11 mouse cellular contexts compared by ENCODE assay signal in genomic region chr13:45083696-45084095, GRCm38 (mm10). TPM values are rescaled to one million over a fixed set of nuclear protein-coding genes. Genes with fewer than 3 reads are reported as not detected.
DNase-seq lines count a peak whose midpoint lies in the region; TF ChIP-seq lines count a peak whose summit lies in the region.
"Had no signal": no experiment of that assay in that cellular context is flagged by ENCODE, and none has a peak within 500 bp of the region (broad histone marks: within the 10 kb centered on the region; RNA-seq: fewer than 3 reads in every experiment).

No protein-coding gene starts in this region.

- peak; percentile 22 for DNase-seq in ovary, postnatal 14 days (ENCODE audit: low spot score)
- DNase-seq in ovary, postnatal 36 days (ENCODE audit: low spot score), result no peak
- peak; percentile 84 for DNase-seq in embryo, embryonic 10 days (ENCODE audit: low spot score)
- peak; percentile 88 for DNase-seq in kidney, adult 2 months
- peak; percentile 70 for DNase-seq in yolk sac, embryonic 10.5 days (ENCODE audit: low spot score)
- no peak for DNase-seq in urinary bladder, postnatal 10 days (ENCODE audit: low spot score)
- no peak for DNase-seq in gastrocnemius, adult 2 months

- no peak for TF ChIP-seq CTCF in kidney, adult 2 months (conservative IDR thresholded peaks at IDR 0.05; ENCODE audit: insufficient read depth, insufficient read length, low read depth, low read length)
- TF ChIP-seq CTCF in gastrocnemius, adult 2 months (IDR thresholded peaks at IDR 0.05), result no peak

- no peak for TF ChIP-seq POLR2A in kidney, adult 2 months (IDR thresholded peaks at IDR 0.05; ENCODE audit: low read depth, low read length)

- no peaks in the 10 kb centered on the region for H3K36me3 ChIP-seq in kidney, adult 2 months (ENCODE audit: control insufficient read depth, insufficient read depth, low read length)
- H3K36me3 ChIP-seq: limb, embryonic 12.5 days had no signal

- H3K27me3 ChIP-seq in kidney, adult 2 months (replicated peaks; ENCODE audit: control insufficient read depth, insufficient read depth, low read length), result no peaks in the 10 kb centered on the region

- H3K4me3 ChIP-seq in kidney, adult 2 months (ENCODE audit: insufficient read depth, low read depth, low read length), result no peak overlapping the region
- H3K4me3 ChIP-seq in gastrocnemius, adult 2 months, result no peak overlapping the region
- H3K4me3 ChIP-seq: heart, adult 2 months; limb, embryonic 12.5 days; myocyte had no signal

- 31% methylated on average over 5 of the region's 5 CpGs for WGBS in kidney, adult 2 months

- intact Hi-C loops in gastrocnemius, adult 2 months (cut with DNase I), result no loop called here

- no peak overlapping the region for H3K27ac ChIP-seq in kidney, adult 2 months (ENCODE audit: insufficient read depth, low read depth, low read length)
- H3K27ac ChIP-seq in gastrocnemius, adult 2 months, result no peak overlapping the region
- H3K27ac ChIP-seq: heart, adult 2 months; limb, embryonic 12.5 days had no signal

- H3K4me1 ChIP-seq in kidney, adult 2 months (ENCODE audit: control insufficient read depth, insufficient read depth, low read length), result no peaks in the 10 kb centered on the region

RNA-seq across cellular contexts. Expression of gene Gm9817, which starts 5.2 kb away (rescaled TPM):
- polyA plus RNA-seq in kidney, adult 2 months (2012; rRNA removed), result 0.04 TPM in 1 of 2 replicates, not detected in the other
- under 1 TPM; 0.08 to 0.18 TPM for total RNA-seq in gastrocnemius, adult 2 months (2021)
- polyA plus RNA-seq: heart, adult 2 months; limb, embryonic 12.5 days; Patski had no signal

Comparison
In these comparisons a context has a peak if more than half of its experiments do, and no peak if none do; other contexts are left out.
1. DNase-seq: peak in ovary, postnatal 14 days (single experiment), embryo, embryonic 10 days (single experiment), kidney, adult 2 months (single experiment) and yolk sac, embryonic 10.5 days (single experiment); none in ovary, postnatal 36 days (single experiment), urinary bladder, postnatal 10 days (single experiment) and gastrocnemius, adult 2 months (single experiment).